Mouse (Mus musculus) 3T3-L1 (cell line): Measurements from ENCODE around the gene Trappc5.

Experiments used
- DNase-seq: peaks from one replicate; pipeline ENCODE4 v3.0.0-alpha.2; 2015; ENCODE audit warnings: low read depth, low spot score

Trappc5 gene

GRCm38 (mm10) chr8:3676993-3677579 is 987 bp downstream of the Trappc5 start:
- DNase-seq: peak; percentile 37

DNA sequence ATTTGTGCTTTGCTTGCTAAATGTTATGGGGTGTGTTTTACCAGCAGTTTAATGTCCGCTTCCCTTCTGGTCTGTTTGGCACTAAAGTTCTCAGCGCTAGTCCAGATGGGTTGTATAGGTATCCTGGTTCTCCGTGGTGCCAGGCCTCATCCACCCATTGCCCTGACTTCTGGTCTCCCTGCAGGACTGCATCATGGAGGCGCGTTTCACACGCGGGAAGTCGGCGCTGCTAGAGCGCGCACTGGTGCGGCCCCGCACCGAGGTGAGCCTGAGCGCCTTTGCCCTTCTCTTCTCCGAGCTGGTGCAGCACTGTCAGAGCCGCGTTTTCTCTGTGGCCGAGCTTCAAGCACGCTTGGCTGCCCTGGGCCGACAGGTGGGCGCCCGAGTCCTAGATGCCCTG is 2.7 kb downstream of the Trappc5 start:
- no peak for DNase-seq

GRCm38 (mm10) chr8:3679236-3679635 is 3.1 kb downstream of the Trappc5 start:
- DNase-seq: no peak

- DNase-seq: no peak
These were observed 3.6 kb downstream of the Trappc5 start for GRCm38 (mm10) chr8:3679656-3680055.

GRCm38 (mm10) chr8:3682435-3682834 is 6.3 kb downstream of the Trappc5 start:
- no peak for DNase-seq

- DNase-seq: no peak
These were observed 7.5 kb downstream of the Trappc5 start for GRCm38 (mm10) chr8:3683408-3684176.

DNA sequence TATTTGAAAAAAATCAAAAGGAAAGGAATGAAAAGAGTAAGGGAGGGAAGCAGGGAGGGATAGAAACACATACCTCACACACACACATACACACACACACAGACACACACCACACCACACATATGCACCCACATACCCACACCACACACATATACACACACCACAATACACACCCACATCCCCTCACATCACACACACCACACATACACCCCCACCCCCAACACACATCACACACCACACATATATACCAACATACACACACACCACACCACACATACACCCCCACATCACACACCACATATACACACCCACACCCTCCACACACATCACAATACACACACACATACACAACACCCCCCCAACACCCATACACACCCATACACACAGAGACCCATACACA is 8.4 kb downstream of the Trappc5 start:
- no peak for DNase-seq

DNA sequence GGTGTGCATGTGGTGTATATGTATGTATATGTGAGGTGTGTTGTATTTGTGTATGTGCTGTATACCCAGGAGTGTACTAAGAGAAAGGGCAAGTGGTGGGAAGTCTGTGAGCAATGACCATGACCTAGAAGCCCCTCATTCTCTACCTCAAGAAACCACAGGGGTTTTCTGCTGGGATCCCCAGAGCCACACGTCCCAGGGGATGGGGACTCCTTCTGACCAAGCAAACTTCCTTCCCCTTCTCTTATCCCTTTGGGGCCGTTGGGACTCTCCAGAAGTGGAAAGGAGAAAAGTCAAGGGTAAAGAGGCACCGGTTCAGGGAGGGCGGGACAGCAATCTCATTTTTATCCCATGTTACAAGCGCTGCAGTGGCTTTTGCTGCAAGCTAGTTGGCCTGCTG is 9.3 kb downstream of the Trappc5 start:
- no peak for DNase-seq

DNA sequence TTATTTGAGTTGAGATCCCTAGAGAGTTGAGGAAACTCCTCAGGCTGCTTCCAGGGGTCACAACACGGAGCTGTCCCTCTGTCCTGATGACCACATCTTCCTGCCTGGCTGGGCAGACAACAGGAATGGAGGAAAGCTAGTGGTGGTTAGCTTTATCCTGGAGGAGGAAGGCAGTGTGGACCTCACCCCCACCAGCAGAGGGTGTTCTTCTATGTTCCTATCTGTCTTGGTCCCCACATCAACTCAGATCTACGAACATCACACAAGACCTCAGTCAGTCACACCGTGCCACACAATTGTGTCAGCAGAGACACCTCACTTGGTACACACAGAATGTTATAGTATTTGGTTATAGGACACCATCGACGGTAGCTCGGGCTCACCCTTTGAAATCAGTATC is 11.4 kb downstream of the Trappc5 start:
- no peak for DNase-seq

DNA sequence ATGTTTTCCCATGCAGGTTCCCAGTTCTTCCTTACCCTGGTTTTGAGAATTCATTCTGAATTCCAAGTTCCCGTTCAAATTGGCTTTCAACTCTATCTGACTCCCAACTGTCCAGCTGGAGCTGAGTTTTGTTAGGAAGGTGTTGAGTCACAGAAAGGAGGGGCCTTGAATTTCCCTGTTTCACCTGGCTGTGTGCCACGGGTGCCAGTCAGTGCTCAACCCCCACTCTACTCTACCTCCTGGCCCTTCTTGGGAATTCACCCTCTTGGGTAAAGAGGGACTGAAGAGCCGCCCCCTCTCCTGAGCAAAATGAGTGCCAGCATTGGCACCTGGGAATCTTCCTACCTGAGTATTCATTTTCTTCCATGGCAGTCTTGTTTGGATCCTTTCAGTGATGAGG is 14.7 kb downstream of the Trappc5 start:
- DNase-seq: peak; percentile 32

DNA sequence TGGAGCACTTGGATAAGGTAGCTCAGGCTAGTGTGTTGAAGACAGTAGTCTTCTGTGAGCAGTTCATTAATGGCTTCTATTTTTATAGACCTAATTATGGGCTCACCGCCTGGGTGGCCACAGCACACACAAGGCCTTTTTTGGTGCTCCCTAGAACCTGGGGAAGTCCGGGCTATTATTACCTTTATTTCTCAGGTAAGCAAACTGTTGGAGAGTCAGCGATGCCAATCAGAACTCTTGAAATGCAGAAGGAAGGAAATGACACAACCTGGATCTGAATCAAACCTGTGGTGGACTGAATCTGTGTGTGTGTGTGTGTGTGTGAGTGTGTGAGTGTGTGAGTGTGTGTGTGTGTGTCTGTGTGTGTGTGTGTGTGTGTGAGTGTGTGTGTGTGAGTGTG is 18.0 kb downstream of the Trappc5 start, which contains the start of gene Fcer2a:
Fcer2a (minus strand) TSS at position 55 of the 400 bp plus-strand sequence.
- DNase-seq: no peak

- DNase-seq: no peak
These were observed 25.4 kb downstream of the Trappc5 start for GRCm38 (mm10) chr8:3701491-3701890.

GRCm38 (mm10) chr8:3705711-3706110 is 29.6 kb downstream of the Trappc5 start:
- DNase-seq: peak; percentile 28

GRCm38 (mm10) chr8:3707611-3708010 is 31.5 kb downstream of the Trappc5 start:
- no peak for DNase-seq

GRCm38 (mm10) chr8:3710312-3710711 is 34.2 kb downstream of the Trappc5 start:
- no peak for DNase-seq

GRCm38 (mm10) chr8:3711646-3712045 is 35.5 kb downstream of the Trappc5 start:
- no peak for DNase-seq

DNA sequence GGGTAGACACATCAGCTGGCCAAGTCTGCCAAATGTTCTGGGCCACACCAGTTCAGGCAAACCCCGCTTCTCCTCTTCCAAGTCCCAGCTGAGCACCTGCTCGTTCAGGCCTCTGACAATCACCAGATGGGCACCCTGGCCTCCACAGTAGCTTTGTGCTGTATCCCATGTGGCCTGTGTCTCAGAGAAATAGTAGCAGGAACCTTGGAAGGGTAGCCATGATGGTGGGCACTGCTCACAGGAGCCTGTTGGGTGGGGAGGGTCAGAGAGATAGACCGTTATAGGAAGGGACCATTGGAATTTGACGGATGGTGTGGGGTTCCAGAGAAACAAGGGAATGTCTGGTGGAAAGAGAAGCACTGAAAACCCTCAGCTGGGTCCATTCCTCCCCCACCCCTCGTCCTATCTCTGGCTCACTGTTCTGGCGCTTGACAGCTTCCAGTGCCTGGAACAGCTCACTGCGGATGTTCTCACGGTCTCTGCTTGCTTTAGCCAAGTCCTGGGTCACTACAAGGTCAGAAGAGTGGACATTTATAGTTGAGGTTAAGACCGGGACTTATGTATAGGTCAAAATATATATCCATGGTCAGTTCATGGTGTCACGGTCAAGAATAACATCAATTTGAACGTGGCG is 41.3 kb downstream of the Trappc5 start:
- DNase-seq: no peak

- DNase-seq: peak; percentile 57
These were observed 42.5 kb downstream of the Trappc5 start for GRCm38 (mm10) chr8:3718559-3718958.

DNA sequence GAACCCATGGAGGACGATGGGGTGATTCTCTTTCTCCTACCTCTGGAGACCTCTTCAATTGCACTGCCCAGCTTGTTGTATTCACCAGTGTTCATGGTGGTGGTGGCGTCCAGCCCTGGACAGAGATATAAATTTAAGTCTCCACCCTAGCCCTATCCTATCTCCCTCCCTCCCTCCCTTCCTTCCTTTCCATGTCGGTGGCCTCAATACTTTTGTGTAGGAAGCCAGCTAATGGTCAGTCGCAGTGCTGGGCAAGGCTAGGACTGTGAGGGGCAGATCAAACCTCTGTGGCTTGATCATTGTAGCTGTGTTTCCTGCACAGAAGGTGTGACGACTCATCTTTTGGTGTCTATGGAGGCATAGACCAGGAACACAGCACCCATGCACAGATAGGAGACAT is 44.5 kb downstream of the Trappc5 start, which contains the start of gene Clec4g:
Clec4g (minus strand) TSS at position 101 of the 400 bp plus-strand sequence.
- DNase-seq: no peak

DNA sequence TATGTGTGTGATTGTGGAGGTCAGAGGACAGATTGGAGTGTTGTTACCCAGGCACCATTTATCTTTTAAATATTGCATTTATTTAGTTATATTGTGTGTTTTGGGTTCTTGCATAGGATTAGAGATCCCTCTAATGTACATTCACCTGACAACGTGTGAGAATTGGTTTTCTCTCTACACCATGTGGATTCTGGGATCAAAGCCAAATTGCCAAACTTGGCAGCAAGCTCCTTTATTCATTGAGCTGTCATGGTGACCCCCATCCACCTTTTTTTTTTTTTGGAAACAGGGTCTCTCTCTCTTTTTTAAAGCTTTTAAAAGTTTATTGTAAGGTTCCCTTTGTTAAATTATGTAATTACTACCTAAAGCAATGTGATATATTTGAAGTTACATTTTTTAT is 44.9 kb downstream of the Trappc5 start:
- no peak for DNase-seq
